Mouse (Mus musculus) brown adipose tissue, adult 24 weeks (tissue): ENCODE results near the gene Spryd7. TPM values are rescaled to one million over a fixed set of nuclear protein-coding genes. Genes with fewer than 3 reads are reported as not detected.
"Not testable (repeated sequence)": the region's sequence is repeated elsewhere in the genome, so short reads cannot be mapped to it uniquely, and the experiment has no call there.

Experiments used
- H3K27ac ChIP-seq: fragments of 200-500 bp; replicated peaks from 2 replicates; pipeline ENCODE4 v1.5.1; 2012; ENCODE audit warnings: low read depth, mild to moderate bottlenecking, low read length
- H3K4me1 ChIP-seq: fragments of 200-500 bp; 2 replicates; pipeline ENCODE4 v1.6.1; 2012; ENCODE audit warnings: low read length, mixed read lengths; ENCODE audit not compliant: control insufficient read depth, insufficient read depth, insufficient read length
- H3K4me3 ChIP-seq: fragments of 200-500 bp; 2 replicates; pipeline ENCODE4 v1.5.1; 2012; ENCODE audit warnings: low read depth, mild to moderate bottlenecking, low read length, moderate library complexity; ENCODE audit not compliant: insufficient read depth
- polyA plus RNA-seq: library from polyadenylated mRNA; stranded (reverse); fragments of >200 nt; gene quantifications from 2 replicates; pipeline ENCODE4 v1.2.4, GENCODE M21; 2012; ENCODE audit not compliant: missing spikeins, insufficient read depth, insufficient read length

Gene Spryd7
- polyA plus RNA-seq, 1 experiment = 30.7 TPM

DNA sequence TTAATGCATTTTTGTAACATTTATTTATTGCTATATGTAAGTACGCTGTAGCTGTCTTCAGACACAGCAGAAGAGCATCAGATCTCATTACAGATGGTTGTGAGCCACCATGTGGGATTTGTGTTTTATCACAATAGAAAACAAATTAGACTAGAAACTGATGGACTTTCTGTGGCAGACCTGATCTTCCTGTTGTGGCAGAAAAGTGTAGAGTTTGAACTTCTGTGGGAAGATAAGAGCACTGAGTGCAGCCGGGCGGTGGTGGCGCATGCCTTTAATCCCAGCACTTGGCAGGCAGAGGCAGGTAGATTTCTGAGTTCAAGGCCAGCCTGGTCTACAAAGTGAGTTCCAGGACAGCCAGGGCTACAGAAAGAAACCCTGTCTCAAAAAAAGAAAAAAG is 9.5 kb upstream of the Spryd7 start:
- not testable (repeated sequence) for H3K4me1 ChIP-seq, H3K27ac ChIP-seq, H3K4me3 ChIP-seq

- Histone ChIP-seq H3K4me1 (no peaks in the 10 kb centered on the region), H3K27ac (no peak overlapping the region), H3K4me3 (no peak overlapping the region)
These were observed 3.2 kb upstream of the Spryd7 start for GRCm38 (mm10) chr14:61559856-61560255.

DNA sequence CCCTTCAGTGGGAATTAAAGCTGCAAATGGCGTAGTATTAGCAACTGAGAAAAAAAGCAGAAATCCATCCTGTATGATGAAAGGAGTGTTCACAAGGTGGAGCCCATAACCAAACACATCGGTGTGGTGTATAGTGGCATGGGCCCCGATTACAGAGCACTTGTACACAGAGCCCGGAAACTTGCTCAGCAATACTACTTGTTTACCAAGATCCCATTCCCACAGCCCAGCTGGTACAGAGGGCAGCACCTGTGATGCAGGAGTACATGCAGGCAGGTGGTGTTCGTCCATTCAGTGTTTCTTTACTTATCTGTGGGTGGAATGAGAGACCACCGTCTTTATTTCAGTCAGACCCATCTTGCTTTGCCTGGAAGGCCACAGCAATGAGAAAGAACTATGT is 2.2 kb upstream of the Spryd7 start:
- H3K27ac ChIP-seq = no peak overlapping the region

GRCm38 (mm10) chr14:61555931-61556288 is 776 bp downstream of the Spryd7 start:
- H3K27ac ChIP-seq = no peak overlapping the region
- H3K4me1 ChIP-seq = 0 out of 2 replicates have a peak, but pooled peaks cover 2% of the 10 kb centered on the region
- peak overlapping the region; percentile 98 for H3K4me3 ChIP-seq

More for the DNA sequence above, 2.2 kb upstream of the Spryd7 start:
- Histone ChIP-seq H3K4me1 (0 out of 2 replicates have a peak, but pooled peaks cover 2% of the 10 kb centered on the region), H3K4me3 (no peak overlapping the region)

GRCm38 (mm10) chr14:61548614-61549013 is 8.1 kb downstream of the Spryd7 start:
- H3K4me1 ChIP-seq = no peaks in the 10 kb centered on the region
- no peak overlapping the region for H3K27ac ChIP-seq
- H3K4me3 ChIP-seq = no peak overlapping the region

- H3K27ac ChIP-seq, H3K4me3 ChIP-seq, H3K4me1 ChIP-seq: not testable (repeated sequence)
These were observed 18.9 kb downstream of the Spryd7 start for GRCm38 (mm10) chr14:61537772-61538171.

- H3K4me3 ChIP-seq = no peak overlapping the region
- H3K27ac ChIP-seq = no peak overlapping the region
- H3K4me1 ChIP-seq = no peaks in the 10 kb centered on the region
These were observed 19.9 kb downstream of the Spryd7 start for GRCm38 (mm10) chr14:61536631-61537264.

DNA sequence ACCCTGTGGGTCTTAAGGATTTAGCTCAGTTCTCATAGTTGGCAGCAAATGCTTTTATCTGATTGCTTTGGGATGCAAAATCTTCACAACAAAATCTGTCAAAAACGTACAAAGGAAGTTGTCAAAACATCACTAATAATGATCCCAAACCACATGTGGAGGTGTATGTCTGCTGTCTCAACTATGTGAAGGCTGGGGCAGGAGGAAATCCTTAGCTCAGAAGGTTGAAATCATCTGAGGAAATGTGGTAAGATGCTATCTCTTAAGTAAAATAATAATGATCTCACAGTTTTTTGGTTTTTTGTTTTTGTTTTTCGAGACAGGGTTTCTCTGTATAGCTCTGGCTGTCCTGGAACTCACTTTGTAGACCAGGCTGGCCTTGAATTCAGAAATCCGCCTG is 20.9 kb downstream of the Spryd7 start:
- Histone ChIP-seq H3K4me1 (no peaks in the 10 kb centered on the region), H3K4me3 (no peak overlapping the region), H3K27ac (no peak overlapping the region)

- Histone ChIP-seq H3K27ac (no peak overlapping the region), H3K4me3 (no peak overlapping the region), H3K4me1 (no peaks in the 10 kb centered on the region)
These were observed 25.7 kb downstream of the Spryd7 start for GRCm38 (mm10) chr14:61530966-61531365.

DNA sequence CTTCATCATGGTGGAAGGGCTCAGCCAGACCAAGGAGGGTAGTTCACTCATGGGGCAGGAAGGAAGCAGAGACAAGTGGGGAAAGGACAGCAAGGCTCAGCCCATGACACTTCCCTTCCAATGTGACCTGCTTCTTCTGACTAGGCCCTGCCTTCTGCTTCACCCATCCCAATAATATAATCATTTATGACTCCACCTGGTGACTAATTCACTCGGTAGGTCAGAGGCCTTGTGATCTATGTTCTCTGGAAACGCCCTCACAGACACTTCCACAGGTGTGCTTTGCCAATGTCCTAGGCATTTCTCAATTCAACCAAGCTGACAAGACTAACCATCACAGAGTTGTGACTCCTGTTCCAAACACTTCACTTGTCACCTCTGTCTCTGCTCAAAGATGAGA is 26.3 kb downstream of the Spryd7 start:
- Histone ChIP-seq H3K4me3 (no peak overlapping the region), H3K4me1 (no peaks in the 10 kb centered on the region), H3K27ac (no peak overlapping the region)

- Histone ChIP-seq H3K27ac (no peak overlapping the region), H3K4me1 (no peaks in the 10 kb centered on the region), H3K4me3 (no peak overlapping the region)
These were observed 27.2 kb downstream of the Spryd7 start for GRCm38 (mm10) chr14:61529533-61529932.

GRCm38 (mm10) chr14:61526006-61526405 is 30.7 kb downstream of the Spryd7 start:
- Histone ChIP-seq H3K4me3 (no peak overlapping the region), H3K4me1 (no peaks in the 10 kb centered on the region), H3K27ac (no peak overlapping the region)

DNA sequence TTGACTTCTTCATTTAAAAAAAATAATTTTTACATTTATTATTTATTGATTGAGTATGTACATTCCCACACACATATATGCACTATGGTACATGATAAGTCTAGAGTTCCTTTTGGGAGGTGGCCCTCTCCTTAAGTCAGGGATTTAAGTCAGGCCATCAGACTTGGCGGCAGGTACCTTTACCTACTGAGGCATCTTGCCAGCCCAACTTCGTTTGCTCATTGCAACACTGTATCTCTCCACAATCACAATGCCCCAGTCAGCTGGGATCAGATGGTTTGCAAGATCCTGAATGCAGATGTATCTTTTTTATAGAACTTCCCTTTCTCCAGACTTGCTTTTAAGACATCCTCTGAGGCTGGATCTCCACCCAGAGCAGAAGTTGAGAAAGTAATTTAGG is 32.9 kb downstream of the Spryd7 start:
- Histone ChIP-seq H3K27ac (no peak overlapping the region), H3K4me3 (no peak overlapping the region), H3K4me1 (no peaks in the 10 kb centered on the region)

DNA sequence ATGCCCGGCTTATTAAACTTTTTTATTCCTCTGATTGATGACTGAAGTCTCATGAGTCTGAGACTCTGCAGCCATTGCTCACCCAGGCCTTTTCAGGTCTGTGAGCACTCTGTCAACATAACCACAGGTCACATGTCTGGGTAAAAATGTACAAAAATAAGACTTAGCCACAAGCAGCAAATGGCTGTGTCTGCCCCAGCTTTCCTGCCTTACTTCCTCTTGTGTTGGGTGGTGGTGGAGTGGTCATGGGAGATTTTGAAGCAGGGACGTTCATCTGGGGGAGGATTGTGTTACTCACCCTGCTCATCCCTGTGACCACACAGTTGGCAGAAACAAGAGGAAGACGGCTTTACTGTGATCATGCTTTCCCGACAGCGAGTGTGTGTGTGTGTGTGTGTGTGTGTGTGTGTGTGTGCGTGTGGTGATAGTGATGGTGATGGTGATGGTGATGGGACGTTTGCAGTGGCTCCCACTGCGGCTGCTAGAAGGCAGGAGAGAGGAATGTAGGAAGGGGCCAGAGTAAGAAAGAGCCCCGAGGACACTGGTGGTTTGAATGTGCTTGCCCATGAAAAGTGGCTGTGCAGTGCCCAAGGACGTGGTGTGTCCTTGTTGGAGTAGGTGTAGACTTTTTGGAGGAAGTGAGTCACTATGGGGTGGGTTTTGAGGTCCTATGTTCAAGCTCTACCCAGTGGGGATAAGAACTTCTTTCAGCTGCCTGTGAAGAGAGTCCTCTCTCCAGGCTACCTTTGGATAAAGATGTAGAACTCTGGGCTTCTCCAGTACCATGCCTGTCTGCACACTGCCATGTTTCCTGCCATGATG is 37.8 kb downstream of the Spryd7 start:
- Histone ChIP-seq H3K4me1 (no peaks in the 10 kb centered on the region), H3K27ac (no peak overlapping the region)

DNA sequence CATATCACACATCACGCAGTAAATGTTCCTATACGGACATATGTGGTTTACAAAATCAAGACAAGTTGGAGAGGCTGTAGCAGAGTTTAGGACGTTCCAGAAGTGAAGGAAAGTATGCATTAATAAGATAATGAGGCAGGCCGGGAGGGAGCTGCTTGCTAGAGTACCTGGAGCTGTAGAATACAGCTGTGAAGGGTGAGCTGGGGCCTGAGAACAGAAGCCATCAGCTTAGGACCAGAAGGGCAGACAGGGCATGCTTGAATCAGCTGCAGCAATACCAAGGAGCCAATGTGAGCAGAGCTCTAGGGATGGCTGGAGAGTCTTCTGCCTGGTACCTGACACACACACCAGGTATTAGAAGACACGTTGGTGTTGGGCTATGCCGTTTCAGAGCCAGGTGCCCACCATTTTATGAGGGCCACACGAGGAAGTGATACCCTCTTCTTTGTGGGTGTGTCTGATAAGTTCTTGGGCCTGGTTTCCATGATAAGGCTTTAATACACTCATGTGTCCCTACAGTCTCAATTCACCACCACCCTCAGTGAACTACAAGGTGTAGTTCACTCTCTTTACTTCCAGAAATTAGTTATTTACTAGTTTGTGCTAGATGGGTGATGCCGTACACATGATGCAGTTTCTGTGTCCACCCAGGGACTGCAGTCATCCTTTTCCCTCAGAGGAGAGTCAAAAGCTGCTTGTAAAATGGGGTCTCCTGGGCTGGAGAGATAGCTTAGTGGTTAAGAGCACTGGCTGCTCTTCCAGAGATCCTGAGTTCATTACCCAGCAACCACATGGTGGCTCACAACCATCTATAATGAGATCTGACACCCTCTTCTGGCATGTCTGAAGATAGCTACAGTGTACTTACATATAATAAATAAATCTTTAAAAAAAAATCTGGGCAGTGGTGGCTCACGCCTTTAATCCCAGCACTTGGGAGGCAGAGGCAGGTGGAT is 39.9 kb downstream of the Spryd7 start:
- H3K27ac ChIP-seq = no peak overlapping the region
- no peaks in the 10 kb centered on the region for H3K4me1 ChIP-seq
- H3K4me3 ChIP-seq = no peak overlapping the region

More for the DNA sequence above, 37.8 kb downstream of the Spryd7 start:
- H3K4me3 ChIP-seq = no peak overlapping the region
